Mouse (Mus musculus) hindlimb bud, embryonic 11.5 days (tissue): ENCODE data around the gene Kcnmb2.

Experiments
- DNase-seq: peaks from one replicate; pipeline ENCODE4 v3.0.0-alpha.2; 2012; ENCODE audit warnings: low read depth, low spot score; ENCODE audit errors: extremely low spot score

Gene Kcnmb2

GRCm38 (mm10) chr3:31902504-31903330 is at the start of gene Kcnmb2:
Kcnmb2 (plus strand) TSS chr3:31902507.
- DNase-seq: no peak

- DNase-seq: no peak
Measured at GRCm38 (mm10) chr3:31863522-31863921, 38.8 kb upstream of the Kcnmb2 start.

- no peak for DNase-seq
Measured at GRCm38 (mm10) chr3:31864070-31864469, 38.2 kb upstream of the Kcnmb2 start.

- no peak for DNase-seq
Measured at GRCm38 (mm10) chr3:31871461-31871860, 30.8 kb upstream of the Kcnmb2 start.

- DNase-seq: no peak
Measured at GRCm38 (mm10) chr3:31882621-31883131, 19.6 kb upstream of the Kcnmb2 start.

- no peak for DNase-seq
Measured at GRCm38 (mm10) chr3:31892653-31893052, 9.7 kb upstream of the Kcnmb2 start.

- DNase-seq: no peak
Measured at GRCm38 (mm10) chr3:31903506-31903905, 1.2 kb downstream of the Kcnmb2 start.

GRCm38 (mm10) chr3:31904156-31904555 is 1.8 kb downstream of the Kcnmb2 start:
- no peak for DNase-seq

- no peak for DNase-seq
Measured at GRCm38 (mm10) chr3:31911168-31911567, 8.9 kb downstream of the Kcnmb2 start.

GRCm38 (mm10) chr3:31911690-31912089 is 9.4 kb downstream of the Kcnmb2 start:
- no peak for DNase-seq

- DNase-seq: no peak
Measured at GRCm38 (mm10) chr3:31928544-31928943, 26.2 kb downstream of the Kcnmb2 start.

- no peak for DNase-seq
Measured at GRCm38 (mm10) chr3:31934704-31935103, 32.4 kb downstream of the Kcnmb2 start.

- peak; percentile 62 for DNase-seq
Measured at GRCm38 (mm10) chr3:31941478-31941877, 39.2 kb downstream of the Kcnmb2 start.

GRCm38 (mm10) chr3:31954213-31954612 is 51.9 kb downstream of the Kcnmb2 start:
- no peak for DNase-seq

- no peak for DNase-seq
Measured at GRCm38 (mm10) chr3:31955004-31955403, 52.7 kb downstream of the Kcnmb2 start.

- DNase-seq: no peak
Measured at GRCm38 (mm10) chr3:31959821-31960220, 57.5 kb downstream of the Kcnmb2 start.

GRCm38 (mm10) chr3:31961175-31961574 is 58.9 kb downstream of the Kcnmb2 start:
- no peak for DNase-seq

GRCm38 (mm10) chr3:31963076-31963475 is 60.8 kb downstream of the Kcnmb2 start:
- no peak for DNase-seq

- peak; percentile 16 for DNase-seq
Measured at GRCm38 (mm10) chr3:31979661-31980060, 77.4 kb downstream of the Kcnmb2 start.

- DNase-seq: no peak
Measured at GRCm38 (mm10) chr3:31982444-31982843, 80.1 kb downstream of the Kcnmb2 start.

- DNase-seq: no peak
Measured at GRCm38 (mm10) chr3:31985103-31985502, 82.8 kb downstream of the Kcnmb2 start.

GRCm38 (mm10) chr3:31991526-31992045 is 89.3 kb downstream of the Kcnmb2 start:
- DNase-seq: no peak
